Mouse (Mus musculus) neural tube, embryonic 14.5 days (tissue): ENCODE results near the gene Atat1. TPM values are rescaled to one million over a fixed set of nuclear protein-coding genes. Genes with fewer than 3 reads are reported as not detected.

Experiments used
- ATAC-seq: fragments of 200-750 bp; cut with Nextera tagmentation; 2 replicates; pipeline ENCODE4 v1.8.0; 2017; ENCODE audit warnings: low read depth, mild to moderate bottlenecking, moderate TSS enrichment, moderate library complexity
- H3K27ac ChIP-seq: fragments of 300-500 bp; sonication (generic); 2 replicates; pipeline ENCODE4 v1.5.1; 2014; ENCODE audit warnings: low read depth, mild to moderate bottlenecking, control low read depth, low read length, moderate library complexity, mixed read lengths
- H3K27me3 ChIP-seq: fragments of 300-500 bp; sonication (generic); 2 replicates; pipeline ENCODE4 v1.6.1; 2014; ENCODE audit warnings: low read length; ENCODE audit not compliant: control insufficient read depth, insufficient read depth
- H3K36me3 ChIP-seq: fragments of 300-500 bp; sonication (generic); 2 replicates; pipeline ENCODE4 v1.6.1; 2014; ENCODE audit warnings: low read length, mixed read lengths; ENCODE audit not compliant: control insufficient read depth, insufficient read depth
- H3K4me1 ChIP-seq: fragments of 300-500 bp; sonication (generic); 2 replicates; pipeline ENCODE4 v1.6.1; 2014; ENCODE audit warnings: low read length; ENCODE audit not compliant: control insufficient read depth, insufficient read depth
- H3K4me2 ChIP-seq: fragments of 300-500 bp; sonication (generic); 2 replicates; pipeline ENCODE4 v1.6.1; 2014; ENCODE audit warnings: mild to moderate bottlenecking, low read depth, low read length, control low read depth
- H3K4me3 ChIP-seq: fragments of 300-500 bp; sonication (generic); 2 replicates; pipeline ENCODE4 v1.5.1; 2014; ENCODE audit warnings: low read depth, low read length, control low read depth, mixed read lengths
- H3K9ac ChIP-seq: fragments of 300-500 bp; sonication (generic); replicated peaks from 2 replicates; pipeline ENCODE4 v1.6.1; 2014; ENCODE audit warnings: low read depth, mild to moderate bottlenecking, control low read depth, low read length, mixed read lengths
- H3K9me3 ChIP-seq: fragments of 300-500 bp; sonication (generic); 2 replicates; pipeline ENCODE4 v1.6.1; 2016; ENCODE audit warnings: low read length; ENCODE audit not compliant: control insufficient read depth
- WGBS: fragments of 180-500 bp; shearing (Covaris S2); extraction: QIAGEN DNeasy Blood & Tissue Kit; methylation state at CpG from one replicate; pipeline ENCODE4 v1.1.7; 2014; 5-methylcytosine and 5-hydroxymethylcytosine counted together
- polyA plus RNA-seq: library from polyadenylated mRNA; unstranded; fragments of >200 nt; fragmentation: Nextera tagmentation; extraction: Ambion mirVana; gene quantifications from 2 replicates; pipeline ENCODE4 v1.2.1, GENCODE M21; 2014

Atat1 gene
- polyA plus RNA-seq, 1 experiment from 2014 or later, result 481 TPM

DNA sequence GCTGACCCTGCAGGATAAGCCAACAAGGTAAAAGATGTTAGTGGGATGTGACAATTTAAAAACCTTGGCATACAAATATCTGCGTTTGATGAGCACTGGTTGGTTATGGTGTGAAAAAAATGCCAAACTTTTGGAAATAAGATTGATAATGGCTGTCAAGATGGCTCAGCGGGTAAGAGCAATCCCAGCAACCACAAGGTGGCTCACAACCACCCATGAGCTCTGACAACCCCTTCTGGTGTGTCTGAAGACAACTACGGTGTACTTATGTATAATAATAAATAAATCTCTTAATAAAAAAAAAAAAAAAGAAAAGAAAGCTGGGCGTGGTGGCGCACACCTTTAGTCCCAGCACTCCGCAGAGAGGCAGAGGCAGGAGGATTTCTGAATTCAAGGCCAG, 5.1 kb upstream of the Atat1 start:
- 85% methylated on average over 6 of the region's 6 CpGs for WGBS
- no peaks in the 10 kb centered on the region for H3K9me3 ChIP-seq
- no peak for ATAC-seq
- peaks cover 6% of the 10 kb centered on the region; the same call in 1 of the 2 replicates for H3K4me1 ChIP-seq
- H3K36me3 ChIP-seq, result peaks cover 9% of the 10 kb centered on the region; the same call in 1 of the 2 replicates
- no peak overlapping the region for H3K9ac ChIP-seq
- H3K27ac ChIP-seq, result no peak overlapping the region
- peak overlapping the region; percentile 66; the same call in 1 of the 2 replicates for H3K4me3 ChIP-seq
- H3K4me2 ChIP-seq, result peak overlapping the region; percentile 69
- no peaks in the 10 kb centered on the region for H3K27me3 ChIP-seq

DNA sequence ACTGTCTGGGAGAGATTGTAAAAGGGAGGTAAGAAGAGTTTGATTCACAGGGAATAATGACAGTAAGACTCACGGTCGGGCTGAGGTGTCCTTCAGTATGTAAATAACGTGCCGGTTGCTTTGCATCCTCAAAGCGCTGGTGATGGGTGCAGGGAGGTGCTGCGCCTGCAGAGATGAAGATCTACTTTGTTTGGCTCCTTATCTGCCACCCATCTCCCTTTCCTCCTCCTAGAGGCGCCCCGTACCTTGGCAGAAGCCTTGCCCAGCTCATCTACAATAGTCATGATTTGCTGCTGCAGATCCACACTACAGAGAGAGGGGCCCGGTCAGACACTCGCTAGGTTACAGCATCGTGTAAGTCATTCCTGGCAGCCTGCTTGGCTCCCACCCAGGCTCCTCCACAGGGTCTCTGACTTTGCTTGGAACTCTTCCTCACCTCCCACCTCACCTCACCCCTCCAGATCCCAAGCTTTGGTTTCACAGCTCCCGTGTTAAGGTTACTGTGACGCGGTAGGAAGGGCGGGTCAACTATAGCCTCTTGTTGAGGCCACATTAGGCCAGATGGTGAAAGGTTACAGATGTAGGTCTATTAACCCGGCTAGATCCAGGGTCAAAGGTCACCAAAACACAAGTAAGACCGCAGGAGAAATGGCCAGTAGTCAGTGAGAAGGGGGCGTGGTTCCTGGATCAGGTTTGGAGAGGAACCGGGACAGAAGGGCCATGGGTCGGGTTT, 523 bp downstream of the Atat1 start:
- H3K36me3 ChIP-seq, result peaks cover 34% of the 10 kb centered on the region
- 16% methylated on average over 20 of the region's 20 CpGs for WGBS

DNA sequence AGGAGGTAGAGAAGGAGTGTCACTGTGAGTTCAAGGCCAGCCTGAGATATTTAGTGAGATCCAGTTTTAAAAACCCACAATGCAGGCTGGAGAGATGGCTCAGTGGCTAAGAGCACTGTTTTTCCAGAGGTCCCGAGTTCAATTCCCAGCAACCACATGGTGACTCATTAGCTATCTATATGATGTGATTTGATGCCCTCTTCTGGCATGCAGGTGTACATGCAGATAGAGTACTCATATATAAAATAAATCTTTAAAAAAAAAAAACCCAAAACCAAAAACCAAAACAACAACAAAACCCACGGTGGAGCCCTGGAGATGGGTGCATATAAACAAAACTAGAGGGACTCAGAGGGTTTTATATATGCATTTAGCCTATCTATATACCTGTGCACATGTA, 2.3 kb downstream of the Atat1 start:
- 88% methylated on average over 2 of the region's 2 CpGs for WGBS
- no peak overlapping the region for H3K4me3 ChIP-seq
- H3K4me2 ChIP-seq, result peak overlapping the region; percentile 91; the same call in 1 of the 2 replicates
- ATAC-seq, result no peak
- no peak overlapping the region for H3K27ac ChIP-seq
- peaks cover 15% of the 10 kb centered on the region for H3K4me1 ChIP-seq
- H3K36me3 ChIP-seq, result peaks cover 47% of the 10 kb centered on the region
- no peaks in the 10 kb centered on the region for H3K27me3 ChIP-seq
- H3K9ac ChIP-seq, result no peak overlapping the region
- no peaks in the 10 kb centered on the region for H3K9me3 ChIP-seq

More for the DNA sequence above, 523 bp downstream of the Atat1 start:
- peaks cover 15% of the 10 kb centered on the region for H3K4me1 ChIP-seq
- no peaks in the 10 kb centered on the region for H3K9me3 ChIP-seq
- no peaks in the 10 kb centered on the region for H3K27me3 ChIP-seq
- H3K4me3 ChIP-seq, result peak overlapping the region; percentile 52
- peak; percentile 33 for ATAC-seq
- peak overlapping the region; percentile 78 for H3K27ac ChIP-seq
- peak overlapping the region; percentile 70 for H3K9ac ChIP-seq
- H3K4me2 ChIP-seq, result peak overlapping the region; percentile 91

DNA sequence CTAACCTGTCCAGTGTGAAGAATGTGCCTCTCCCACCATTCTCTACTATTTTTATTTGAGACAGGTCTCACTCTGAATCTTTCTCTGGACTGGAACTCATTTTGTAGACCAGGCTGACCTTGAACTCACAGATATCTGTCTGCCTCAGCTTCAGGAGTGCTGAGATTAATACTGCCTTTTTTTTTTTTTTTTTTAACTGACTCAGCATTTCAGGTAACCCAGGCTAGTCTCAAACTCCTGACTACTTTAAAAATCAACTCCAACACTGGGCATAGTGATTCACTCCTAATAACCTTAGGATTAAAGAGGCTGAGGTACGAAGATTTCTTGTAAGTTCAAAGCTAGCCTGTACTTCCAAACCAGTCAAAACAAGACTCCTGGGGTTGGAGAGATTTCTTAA, 4.3 kb downstream of the Atat1 start:
- H3K36me3 ChIP-seq, result peaks cover 53% of the 10 kb centered on the region
- no peak overlapping the region for H3K9ac ChIP-seq
- peaks cover 15% of the 10 kb centered on the region for H3K4me1 ChIP-seq
- ATAC-seq, result no peak
- no peak overlapping the region for H3K4me2 ChIP-seq
- H3K27me3 ChIP-seq, result no peaks in the 10 kb centered on the region
- no peak overlapping the region for H3K27ac ChIP-seq
- no peak overlapping the region for H3K4me3 ChIP-seq
- H3K9me3 ChIP-seq, result no peaks in the 10 kb centered on the region
- 95% methylated on average over 1 of the region's 1 CpGs for WGBS

DNA sequence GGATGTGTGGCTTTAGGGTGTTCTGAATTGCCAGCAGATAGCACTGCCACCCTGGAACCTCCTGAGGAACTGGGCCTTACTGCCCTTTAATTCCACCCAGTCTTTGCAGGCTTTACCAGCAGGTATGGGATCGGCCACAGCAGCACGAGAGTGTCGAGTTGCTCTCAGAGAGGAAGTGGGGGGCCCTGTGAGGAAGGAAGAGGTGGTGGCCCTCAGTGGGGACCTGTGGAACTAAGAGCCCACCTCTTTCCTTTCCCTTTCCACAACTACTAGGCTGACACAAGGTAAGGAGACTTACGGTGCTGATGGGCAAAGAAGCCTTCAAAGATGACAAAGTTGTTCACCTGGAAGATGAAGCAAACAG, 5.9 kb downstream of the Atat1 start:
- no peak overlapping the region for H3K4me3 ChIP-seq
- ATAC-seq, result no peak

GRCm38 (mm10) chr17:35903343-35903991, 6.4 kb downstream of the Atat1 start:
- no peak for ATAC-seq
- no peak overlapping the region for H3K27ac ChIP-seq
- no peaks in the 10 kb centered on the region for H3K9me3 ChIP-seq
- WGBS, result 92% methylated on average over 9 of the region's 9 CpGs
- no peak overlapping the region for H3K4me3 ChIP-seq
- peaks cover 68% of the 10 kb centered on the region for H3K36me3 ChIP-seq
- no peak overlapping the region for H3K4me2 ChIP-seq
- peaks cover 7% of the 10 kb centered on the region for H3K4me1 ChIP-seq
- H3K9ac ChIP-seq, result no peak overlapping the region
- no peaks in the 10 kb centered on the region for H3K27me3 ChIP-seq

More for the DNA sequence above, 5.9 kb downstream of the Atat1 start:
- no peaks in the 10 kb centered on the region for H3K9me3 ChIP-seq
- no peak overlapping the region for H3K27ac ChIP-seq
- WGBS, result 90% methylated on average over 4 of the region's 4 CpGs
- H3K9ac ChIP-seq, result no peak overlapping the region
- H3K36me3 ChIP-seq, result peaks cover 67% of the 10 kb centered on the region
- peaks cover 12% of the 10 kb centered on the region for H3K4me1 ChIP-seq
- no peak overlapping the region for H3K4me2 ChIP-seq
- H3K27me3 ChIP-seq, result no peaks in the 10 kb centered on the region

- no peak for ATAC-seq
- no peak overlapping the region for H3K9ac ChIP-seq
- peaks cover 10% of the 10 kb centered on the region for H3K4me1 ChIP-seq
- H3K27me3 ChIP-seq, result no peaks in the 10 kb centered on the region
- peaks cover 56% of the 10 kb centered on the region for H3K36me3 ChIP-seq
- H3K27ac ChIP-seq, result no peak overlapping the region
- 88% methylated on average over 3 of the region's 3 CpGs for WGBS
- no peak overlapping the region for H3K4me3 ChIP-seq
- H3K4me2 ChIP-seq, result no peak overlapping the region
- H3K9me3 ChIP-seq, result no peaks in the 10 kb centered on the region
Observed at GRCm38 (mm10) chr17:35900636-35901035, 9.2 kb downstream of the Atat1 start.

DNA sequence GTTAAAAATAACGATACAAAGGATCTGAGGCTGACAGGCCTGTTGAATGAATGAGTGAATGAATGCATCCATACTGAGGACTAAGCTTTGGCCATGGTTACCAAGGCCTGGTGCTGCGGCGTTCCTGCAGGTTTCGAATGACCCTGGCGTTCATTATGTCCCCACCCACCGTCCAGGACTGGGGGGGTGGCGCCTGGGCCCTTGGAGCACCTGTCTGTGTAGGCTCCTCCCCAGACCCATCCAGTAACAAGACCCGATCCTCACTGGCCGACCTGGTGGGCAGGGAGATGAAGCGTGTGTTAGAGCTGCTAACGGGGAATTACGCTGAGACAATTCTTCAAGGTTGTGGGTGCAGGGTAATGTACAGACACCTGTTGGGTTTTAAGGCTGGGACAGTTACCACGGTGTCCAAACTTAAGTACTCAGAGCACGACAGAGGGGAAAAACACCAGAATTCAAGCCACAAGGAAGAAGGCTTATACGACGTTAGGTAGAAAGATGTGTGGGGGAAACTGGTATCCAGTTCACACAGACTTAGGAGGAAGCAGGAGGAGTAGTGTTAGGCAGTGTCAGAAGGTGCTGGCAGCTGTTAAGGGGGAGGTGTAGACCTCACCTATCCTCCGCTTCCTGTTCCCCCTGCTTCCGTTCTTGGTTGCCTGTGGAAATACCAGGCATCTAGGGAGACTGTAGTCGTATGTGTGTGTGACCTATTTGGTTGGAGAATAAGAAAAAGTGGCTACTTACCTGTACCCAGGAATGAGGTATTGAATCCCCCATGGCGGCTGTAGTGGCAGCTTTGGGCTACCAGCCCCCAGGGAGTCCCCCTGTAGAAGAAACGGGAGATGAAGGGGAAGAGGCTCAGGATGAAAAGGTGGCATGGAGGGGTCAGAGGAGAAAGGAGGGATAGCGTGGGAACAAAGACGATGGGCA, 12.0 kb downstream of the Atat1 start:
- no peaks in the 10 kb centered on the region for H3K9me3 ChIP-seq
- H3K4me3 ChIP-seq, result peak overlapping the region; percentile 78
- peak overlapping the region; percentile 100 for H3K4me2 ChIP-seq
- H3K36me3 ChIP-seq, result peaks cover 49% of the 10 kb centered on the region
- peak; percentile 45 for ATAC-seq
- no peaks in the 10 kb centered on the region for H3K27me3 ChIP-seq
- peak overlapping the region; percentile 37; the same call in 1 of the 2 replicates for H3K9ac ChIP-seq
- WGBS, result 47% methylated on average over 23 of the region's 23 CpGs
- peak overlapping the region; percentile 95; the same call in 1 of the 2 replicates for H3K27ac ChIP-seq
- H3K4me1 ChIP-seq, result peaks cover 13% of the 10 kb centered on the region
